Mouse (Mus musculus) ES-CJ7 (cell line): Measurements from ENCODE around the gene Slc30a10.

ENCODE experiments used
- DNase-seq: peaks from one replicate; pipeline ENCODE4 v3.0.0; 2011; ENCODE audit warnings: low read depth, low spot score

Slc30a10 gene

GRCm38 (mm10) chr1:185454575-185454954 is at the start of gene Slc30a10:
Slc30a10 (plus strand) TSS chr1:185454848.
- peak; percentile 87 for DNase-seq

GRCm38 (mm10) chr1:185405921-185406320 is 48.7 kb upstream of the Slc30a10 start:
- DNase-seq = no peak

- DNase-seq = peak; percentile 32
Observed at GRCm38 (mm10) chr1:185409831-185410230, 44.8 kb upstream of the Slc30a10 start.

GRCm38 (mm10) chr1:185418011-185418410 is 36.6 kb upstream of the Slc30a10 start:
- no peak for DNase-seq

- DNase-seq = no peak
Observed at GRCm38 (mm10) chr1:185419805-185420204, 34.8 kb upstream of the Slc30a10 start.

- no peak for DNase-seq
Observed at GRCm38 (mm10) chr1:185420776-185421175, 33.9 kb upstream of the Slc30a10 start.

GRCm38 (mm10) chr1:185426583-185426982 is 28.1 kb upstream of the Slc30a10 start:
- DNase-seq = no peak

GRCm38 (mm10) chr1:185430488-185430887 is 24.2 kb upstream of the Slc30a10 start:
- no peak for DNase-seq

GRCm38 (mm10) chr1:185431245-185431997 is 23.2 kb upstream of the Slc30a10 start:
- DNase-seq = no peak

GRCm38 (mm10) chr1:185431998-185432317 is 22.7 kb upstream of the Slc30a10 start:
- no peak for DNase-seq

- DNase-seq = no peak
Observed at GRCm38 (mm10) chr1:185433112-185433511, 21.5 kb upstream of the Slc30a10 start.

- peak; percentile 31 for DNase-seq
Observed at GRCm38 (mm10) chr1:185438841-185439580, 15.6 kb upstream of the Slc30a10 start.

GRCm38 (mm10) chr1:185441703-185442472 is 12.8 kb upstream of the Slc30a10 start:
- DNase-seq = no peak

- DNase-seq = no peak
Observed at GRCm38 (mm10) chr1:185448936-185449335, 5.7 kb upstream of the Slc30a10 start.

GRCm38 (mm10) chr1:185449727-185450126 is 4.9 kb upstream of the Slc30a10 start:
- DNase-seq = no peak

- no peak for DNase-seq
Observed at GRCm38 (mm10) chr1:185451077-185451476, 3.6 kb upstream of the Slc30a10 start.

GRCm38 (mm10) chr1:185451495-185451894 is 3.2 kb upstream of the Slc30a10 start:
- DNase-seq = no peak

- no peak for DNase-seq
Observed at GRCm38 (mm10) chr1:185452461-185452860, 2.2 kb upstream of the Slc30a10 start.

GRCm38 (mm10) chr1:185454144-185454543 is 504 bp upstream of the Slc30a10 start:
- no peak for DNase-seq

- DNase-seq = peak; percentile 22
Observed at GRCm38 (mm10) chr1:185454955-185455701, 480 bp downstream of the Slc30a10 start.

- DNase-seq = no peak
Observed at GRCm38 (mm10) chr1:185456327-185456726, 1.7 kb downstream of the Slc30a10 start.

GRCm38 (mm10) chr1:185460096-185460495 is 5.4 kb downstream of the Slc30a10 start:
- peak; percentile 64 for DNase-seq
